Mouse (Mus musculus): ENCODE results near the gene Cyb5rl. TPM values are rescaled to one million over a fixed set of nuclear protein-coding genes. Genes with fewer than 3 reads are reported as not detected.
A peak's percentile ranks its signal among the peaks of the same experiment; 100 is the strongest.

Gene Cyb5rl
- total and polyA plus RNA-seq, 2 experiments from 2014 or later = 5.6 to 20.5 TPM

GRCm38 (mm10) chr4:107079716-107080115 is 12.9 kb downstream of the Cyb5rl start:
- DNase-seq (ENCODE audit: low spot score) = no peak
- Histone ChIP-seq H3K4me2 (ENCODE audit: low read depth, low read length, poor library complexity, severe bottlenecking) (no peak overlapping the region), H3K9ac (replicated peaks; ENCODE audit: low read length, poor library complexity, severe bottlenecking) (no peak overlapping the region), H3K27me3 (ENCODE audit: insufficient read depth, low read length) (no peaks in the 10 kb centered on the region), H3K9me3 (ENCODE audit: low read length) (no peaks in the 10 kb centered on the region), H3K4me3 (ENCODE audit: low read depth, low read length) (no peak overlapping the region), H3K36me3 (ENCODE audit: insufficient read depth, low read length) (no peaks in the 10 kb centered on the region), H3K27ac (ENCODE audit: low read depth, low read length) (no peak overlapping the region), H3K4me1 (ENCODE audit: insufficient read depth, low read length) (peaks cover 8% of the 10 kb centered on the region)
- no peak for TF ChIP-seq CTCF (IDR thresholded peaks at IDR 0.05)
- no peak for ATAC-seq (ENCODE audit: low FRiP score)

DNA sequence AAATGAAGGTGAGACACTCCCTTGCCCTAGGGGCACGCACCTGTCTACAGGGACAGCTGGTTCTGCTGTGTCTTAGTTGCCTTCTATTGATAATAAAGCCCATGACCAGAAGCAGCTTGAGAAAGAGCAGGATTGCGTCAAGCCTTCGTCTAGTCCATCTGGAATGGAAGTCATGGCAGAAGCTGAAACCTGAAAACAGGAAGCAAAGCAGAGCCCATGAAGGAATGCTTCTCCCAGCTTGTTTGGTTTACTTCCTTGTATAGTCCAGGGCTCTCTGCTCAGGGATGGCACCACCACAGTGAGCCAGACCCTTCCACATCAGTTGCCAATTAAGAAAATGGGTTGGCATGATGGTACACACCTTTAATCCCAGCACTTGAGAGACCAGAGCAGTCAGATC is 15.4 kb downstream of the Cyb5rl start:
- H3K27ac ChIP-seq (ENCODE audit: low read depth, low read length) = no peak overlapping the region
- WGBS = 96% methylated on average over 3 of the region's 3 CpGs

GRCm38 (mm10) chr4:107083126-107083525 is 16.3 kb downstream of the Cyb5rl start:
- Histone ChIP-seq H3K4me1 (ENCODE audit: insufficient read depth, low read length) (peaks cover 16% of the 10 kb centered on the region), H3K9me3 (ENCODE audit: low read length) (no peaks in the 10 kb centered on the region), H3K36me3 (ENCODE audit: insufficient read depth, low read length) (no peaks in the 10 kb centered on the region), H3K9ac (replicated peaks; ENCODE audit: low read length, poor library complexity, severe bottlenecking) (no peak overlapping the region), H3K4me2 (ENCODE audit: low read depth, low read length, poor library complexity, severe bottlenecking) (no peak overlapping the region), H3K4me3 (ENCODE audit: low read depth, low read length) (no peak overlapping the region), H3K27ac (ENCODE audit: low read depth, low read length) (no peak overlapping the region), H3K27me3 (ENCODE audit: insufficient read depth, low read length) (no peaks in the 10 kb centered on the region)
- no peak for DNase-seq (ENCODE audit: low spot score)
- no peak for TF ChIP-seq CTCF (IDR thresholded peaks at IDR 0.05)
- WGBS = 92% methylated on average over 4 of the region's 4 CpGs
- ATAC-seq (ENCODE audit: low FRiP score) = no peak

More for the DNA sequence above, 15.4 kb downstream of the Cyb5rl start:
- H3K9me3 ChIP-seq (ENCODE audit: low read length) = no peaks in the 10 kb centered on the region
- TF ChIP-seq CTCF (IDR thresholded peaks at IDR 0.05) = no peak
- ATAC-seq (ENCODE audit: low FRiP score) = no peak
- no peak overlapping the region for H3K4me2 ChIP-seq (ENCODE audit: low read depth, low read length, poor library complexity, severe bottlenecking)
- H3K36me3 ChIP-seq (ENCODE audit: insufficient read depth, low read length) = no peaks in the 10 kb centered on the region
- no peaks in the 10 kb centered on the region for H3K27me3 ChIP-seq (ENCODE audit: insufficient read depth, low read length)
- H3K4me1 ChIP-seq (ENCODE audit: insufficient read depth, low read length) = peaks cover 16% of the 10 kb centered on the region
- H3K9ac ChIP-seq (replicated peaks; ENCODE audit: low read length, poor library complexity, severe bottlenecking) = no peak overlapping the region
- no peak for DNase-seq (ENCODE audit: low spot score)
- H3K4me3 ChIP-seq (ENCODE audit: low read depth, low read length) = no peak overlapping the region

DNA sequence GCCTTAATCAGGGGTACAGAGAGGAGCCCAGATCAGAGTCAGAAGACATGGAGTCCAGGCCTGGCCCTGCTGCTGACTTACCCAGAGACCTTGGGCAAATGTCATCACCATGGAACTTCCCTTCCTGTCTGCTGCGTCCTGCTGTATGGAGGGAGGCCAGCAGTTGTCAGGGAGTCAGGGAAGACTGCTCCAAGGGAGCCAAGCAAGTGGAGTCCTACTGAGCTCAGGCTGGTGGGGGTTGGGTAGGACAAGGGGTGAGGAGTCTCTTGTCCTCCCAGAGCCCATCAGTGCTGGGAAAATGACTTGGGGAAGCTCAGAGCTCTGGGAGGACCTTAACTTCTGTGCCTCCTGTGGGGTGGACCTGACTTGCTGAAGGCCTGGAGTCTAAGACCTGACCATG is 17.6 kb downstream of the Cyb5rl start:
- no peak overlapping the region for H3K9ac ChIP-seq (replicated peaks; ENCODE audit: low read length, poor library complexity, severe bottlenecking)
- peak; percentile 25 for ATAC-seq (ENCODE audit: low FRiP score)
- H3K36me3 ChIP-seq (ENCODE audit: insufficient read depth, low read length) = no peaks in the 10 kb centered on the region
- H3K4me3 ChIP-seq (ENCODE audit: low read depth, low read length) = no peak overlapping the region
- H3K27me3 ChIP-seq (ENCODE audit: insufficient read depth, low read length) = no peaks in the 10 kb centered on the region
- no peak overlapping the region for H3K4me2 ChIP-seq (ENCODE audit: low read depth, low read length, poor library complexity, severe bottlenecking)
- H3K9me3 ChIP-seq (ENCODE audit: low read length) = no peaks in the 10 kb centered on the region
- TF ChIP-seq CTCF (IDR thresholded peaks at IDR 0.05) = no peak
- peak; percentile 43 for DNase-seq (ENCODE audit: low spot score)
- 0% methylated on average over 1 of the region's 1 CpGs for WGBS
- H3K4me1 ChIP-seq (ENCODE audit: insufficient read depth, low read length) = peaks cover 16% of the 10 kb centered on the region
- H3K27ac ChIP-seq (ENCODE audit: low read depth, low read length) = peak overlapping the region; percentile 69

DNA sequence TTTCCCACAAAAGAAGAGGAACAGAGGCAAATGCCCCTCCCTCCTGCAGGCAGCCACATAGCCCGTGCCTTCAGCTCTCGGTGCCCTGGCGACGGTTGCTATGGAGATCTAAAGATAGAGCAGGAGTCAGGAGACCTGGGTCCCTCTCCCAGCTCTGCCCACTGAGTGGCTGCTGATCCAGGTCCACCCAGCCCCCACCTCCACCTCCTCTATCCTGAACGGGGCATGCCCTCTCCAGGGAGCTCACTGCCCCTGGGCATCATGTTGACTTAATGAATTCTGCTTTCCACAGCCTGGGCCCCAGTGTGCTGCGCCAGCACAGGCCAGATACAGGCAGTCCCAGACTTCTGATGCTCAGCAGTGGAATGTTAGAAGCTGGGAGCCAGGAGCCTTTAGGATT is 18.1 kb downstream of the Cyb5rl start:
- H3K4me3 ChIP-seq (ENCODE audit: low read depth, low read length) = no peak overlapping the region
- H3K27ac ChIP-seq (ENCODE audit: low read depth, low read length) = peak overlapping the region; percentile 69
- 4% methylated on average over 6 of the region's 6 CpGs for WGBS
- no peak for TF ChIP-seq CTCF (IDR thresholded peaks at IDR 0.05)
- no peaks in the 10 kb centered on the region for H3K27me3 ChIP-seq (ENCODE audit: insufficient read depth, low read length)
- no peaks in the 10 kb centered on the region for H3K36me3 ChIP-seq (ENCODE audit: insufficient read depth, low read length)
- no peak overlapping the region for H3K4me2 ChIP-seq (ENCODE audit: low read depth, low read length, poor library complexity, severe bottlenecking)
- H3K4me1 ChIP-seq (ENCODE audit: insufficient read depth, low read length) = peaks cover 16% of the 10 kb centered on the region
- DNase-seq (ENCODE audit: low spot score) (peak; percentile 91), ATAC-seq (ENCODE audit: low FRiP score) (peak; percentile 93)
- H3K9me3 ChIP-seq (ENCODE audit: low read length) = no peaks in the 10 kb centered on the region
- H3K9ac ChIP-seq (replicated peaks; ENCODE audit: low read length, poor library complexity, severe bottlenecking) = no peak overlapping the region

GRCm38 (mm10) chr4:107091696-107092095 is 24.9 kb downstream of the Cyb5rl start:
- no peak overlapping the region for H3K27ac ChIP-seq (ENCODE audit: low read depth, low read length)
- H3K36me3 ChIP-seq (ENCODE audit: insufficient read depth, low read length) = no peaks in the 10 kb centered on the region
- ATAC-seq (ENCODE audit: low FRiP score) = no peak
- no peak overlapping the region for H3K4me3 ChIP-seq (ENCODE audit: low read depth, low read length)
- WGBS = 81% methylated on average over 14 of the region's 14 CpGs
- no peak overlapping the region for H3K9ac ChIP-seq (replicated peaks; ENCODE audit: low read length, poor library complexity, severe bottlenecking)
- no peak for TF ChIP-seq CTCF (IDR thresholded peaks at IDR 0.05)
- DNase-seq (ENCODE audit: low spot score) = no peak
- H3K4me1 ChIP-seq (ENCODE audit: insufficient read depth, low read length) = no peaks in the 10 kb centered on the region
- no peaks in the 10 kb centered on the region for H3K27me3 ChIP-seq (ENCODE audit: insufficient read depth, low read length)
- H3K4me2 ChIP-seq (ENCODE audit: low read depth, low read length, poor library complexity, severe bottlenecking) = no peak overlapping the region
- no peaks in the 10 kb centered on the region for H3K9me3 ChIP-seq (ENCODE audit: low read length)
